In the genomic region with DNA sequence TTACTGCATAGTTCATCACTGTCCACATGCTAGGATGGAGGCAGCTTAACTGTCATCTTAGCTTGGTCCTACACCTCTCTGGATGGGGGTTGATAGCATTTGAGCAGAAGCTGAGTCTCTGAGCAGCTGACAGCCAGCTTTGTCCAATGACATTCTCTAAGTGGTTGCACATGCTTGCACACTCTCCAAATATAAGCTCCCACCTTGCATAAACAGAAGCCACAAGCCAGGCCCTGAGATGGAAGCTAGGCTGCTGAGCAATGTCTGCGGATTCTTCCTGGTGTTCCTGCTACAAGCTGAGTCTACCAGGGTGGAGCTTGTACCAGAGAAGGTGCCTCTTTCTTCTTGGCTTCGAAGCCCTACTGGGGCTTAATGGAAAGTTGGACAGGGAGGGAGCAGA, we compare ENCODE assay signal across 25 mouse cellular contexts. TPM values are rescaled to one million over a fixed set of nuclear protein-coding genes. Genes with fewer than 3 reads are reported as not detected.
"Had no signal": no experiment of that assay in that cellular context is flagged by ENCODE, and none has a peak within 500 bp of the region (broad histone marks: within the 10 kb centered on the region; RNA-seq: fewer than 3 reads in every experiment).

A gene (plus strand): TSS at position 219 of the 400 bp plus-strand sequence.

- H3K9ac ChIP-seq: lung, embryonic 14.5 days; midbrain, embryonic 12.5 days; neural tube, embryonic 13.5 days; neural tube, embryonic 15.5 days had no signal

- H3K4me2 ChIP-seq: lung, embryonic 14.5 days; midbrain, embryonic 12.5 days; neural tube, embryonic 13.5 days; neural tube, embryonic 15.5 days had no signal

- H3K4me3 ChIP-seq: midbrain, embryonic 10.5 days; midbrain, embryonic 12.5 days; myocyte; neural tube, embryonic 13.5 days; neural tube, embryonic 15.5 days had no signal

- H3K4me1 ChIP-seq: midbrain, embryonic 10.5 days; midbrain, embryonic 12.5 days; neural tube, embryonic 13.5 days; neural tube, embryonic 15.5 days had no signal

- H3K27ac ChIP-seq: midbrain, embryonic 10.5 days; midbrain, embryonic 12.5 days; neural tube, embryonic 13.5 days; neural tube, embryonic 15.5 days had no signal

- DNase-seq: lung, embryonic 14.5 days; lung, postnatal 14 days; lung, postnatal 4 days; midbrain, embryonic 14.5 days; retina, postnatal 1 day; right cerebral cortex, adult 18-20 months; right cerebral cortex, postnatal 25 days; right cerebral cortex, postnatal 4 days; spleen, adult 18-20 months; thymus, adult 2 months; thymus, postnatal 25 days; thymus, postnatal 4 days had no signal

- H3K9me3 ChIP-seq: midbrain, embryonic 10.5 days; midbrain, embryonic 12.5 days; neural tube, embryonic 13.5 days; neural tube, embryonic 15.5 days had no signal

- H3K36me3 ChIP-seq: midbrain, embryonic 10.5 days; midbrain, embryonic 12.5 days; neural tube, embryonic 13.5 days; neural tube, embryonic 15.5 days had no signal

- H3K27me3 ChIP-seq: midbrain, embryonic 12.5 days; neural tube, embryonic 13.5 days; neural tube, embryonic 15.5 days had no signal

- ATAC-seq: midbrain, embryonic 16.5 days had no signal

RNA-seq across cellular contexts. Expression of the gene that starts here (rescaled TPM):
- total RNA-seq: megakaryocyte, adult 5-6 weeks; megakaryocyte-erythroid progenitor cell, adult 5-6 weeks had no signal
- polyA plus RNA-seq: midbrain, embryonic 10.5 days; midbrain, embryonic 12.5 days; midbrain, embryonic 14.5 days; midbrain, embryonic 16.5 days; myocyte; neural tube, embryonic 11.5 days; neural tube, embryonic 13.5 days; neural tube, embryonic 15.5 days; small intestine, adult 2 months; stomach, embryonic 14.5 days; stomach, embryonic 16.5 days; testis, adult 2 months had no signal
